Mouse (Mus musculus): ENCODE results near the gene Csrnp2. TPM values are rescaled to one million over a fixed set of nuclear protein-coding genes. Genes with fewer than 3 reads are reported as not detected.

Csrnp2 gene
- polyA plus RNA-seq, 1 experiment from 2014 or later: 12.0 TPM

DNA sequence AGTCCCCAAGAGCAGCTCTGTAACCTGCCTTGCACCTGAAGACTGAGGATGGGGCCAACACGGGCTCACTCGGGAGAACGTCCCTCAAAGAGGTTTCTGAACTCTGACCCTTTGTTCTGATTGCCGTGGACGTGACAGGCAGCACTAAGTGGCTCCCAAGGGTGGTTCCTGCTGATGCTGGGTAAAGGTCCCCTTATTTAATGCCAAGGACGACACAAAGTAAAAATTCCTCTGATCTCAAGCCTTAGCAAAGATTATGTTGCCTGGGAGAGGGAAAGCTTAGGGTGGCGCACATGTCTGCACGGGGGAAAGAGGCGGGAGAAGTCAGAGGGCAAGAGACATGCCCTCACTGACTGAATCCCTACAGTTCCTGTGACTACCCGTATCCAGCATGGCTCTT is 58.8 kb downstream of the Csrnp2 start:
- H3K4me3 ChIP-seq (ENCODE audit: low read depth, low read length): no peak overlapping the region
- H3K27me3 ChIP-seq (ENCODE audit: control insufficient read depth, insufficient read depth, low read length): no peaks in the 10 kb centered on the region
- WGBS: 50% methylated on average over 10 of the region's 10 CpGs
- ATAC-seq (ENCODE audit: insufficient number of reproducible peaks, insufficient read depth, low FRiP score, low read depth): no peak
- H3K9me3 ChIP-seq (ENCODE audit: control insufficient read depth, low read depth, low read length): no peaks in the 10 kb centered on the region
- H3K4me2 ChIP-seq (replicated peaks; ENCODE audit: low read depth, low read length): no peak overlapping the region
- H3K4me1 ChIP-seq (ENCODE audit: control insufficient read depth, insufficient read depth, low read length): no peaks in the 10 kb centered on the region
- H3K36me3 ChIP-seq (ENCODE audit: control insufficient read depth, insufficient read depth, low read length): no peaks in the 10 kb centered on the region
- no peak overlapping the region for H3K9ac ChIP-seq (replicated peaks; ENCODE audit: low read depth, low read length)
- H3K27ac ChIP-seq (ENCODE audit: low read length): no peak overlapping the region

- ATAC-seq (ENCODE audit: insufficient number of reproducible peaks, insufficient read depth, low FRiP score, low read depth): no peak
- no peak overlapping the region for H3K4me2 ChIP-seq (replicated peaks; ENCODE audit: low read depth, low read length)
- 77% methylated on average over 4 of the region's 4 CpGs for WGBS
- no peaks in the 10 kb centered on the region for H3K4me1 ChIP-seq (ENCODE audit: control insufficient read depth, insufficient read depth, low read length)
- no peaks in the 10 kb centered on the region for H3K36me3 ChIP-seq (ENCODE audit: control insufficient read depth, insufficient read depth, low read length)
- H3K9ac ChIP-seq (replicated peaks; ENCODE audit: low read depth, low read length): no peak overlapping the region
- H3K9me3 ChIP-seq (ENCODE audit: control insufficient read depth, low read depth, low read length): no peaks in the 10 kb centered on the region
- H3K27me3 ChIP-seq (ENCODE audit: control insufficient read depth, insufficient read depth, low read length): no peaks in the 10 kb centered on the region
- no peak overlapping the region for H3K27ac ChIP-seq (ENCODE audit: low read length)
- no peak overlapping the region for H3K4me3 ChIP-seq (ENCODE audit: low read depth, low read length)
Observed at GRCm38 (mm10) chr15:100436112-100436511, 59.2 kb downstream of the Csrnp2 start.

GRCm38 (mm10) chr15:100433234-100433633 is 62.1 kb downstream of the Csrnp2 start:
- Histone ChIP-seq H3K9me3 (ENCODE audit: control insufficient read depth, low read depth, low read length) (no peaks in the 10 kb centered on the region), H3K9ac (replicated peaks; ENCODE audit: low read depth, low read length) (no peak overlapping the region), H3K27ac (ENCODE audit: low read length) (no peak overlapping the region), H3K4me1 (ENCODE audit: control insufficient read depth, insufficient read depth, low read length) (no peaks in the 10 kb centered on the region), H3K4me3 (ENCODE audit: low read depth, low read length) (no peak overlapping the region), H3K36me3 (ENCODE audit: control insufficient read depth, insufficient read depth, low read length) (no peaks in the 10 kb centered on the region), H3K4me2 (replicated peaks; ENCODE audit: low read depth, low read length) (no peak overlapping the region), H3K27me3 (ENCODE audit: control insufficient read depth, insufficient read depth, low read length) (no peaks in the 10 kb centered on the region)
- 63% methylated on average over 4 of the region's 4 CpGs for WGBS
- ATAC-seq (ENCODE audit: insufficient number of reproducible peaks, insufficient read depth, low FRiP score, low read depth): no peak

DNA sequence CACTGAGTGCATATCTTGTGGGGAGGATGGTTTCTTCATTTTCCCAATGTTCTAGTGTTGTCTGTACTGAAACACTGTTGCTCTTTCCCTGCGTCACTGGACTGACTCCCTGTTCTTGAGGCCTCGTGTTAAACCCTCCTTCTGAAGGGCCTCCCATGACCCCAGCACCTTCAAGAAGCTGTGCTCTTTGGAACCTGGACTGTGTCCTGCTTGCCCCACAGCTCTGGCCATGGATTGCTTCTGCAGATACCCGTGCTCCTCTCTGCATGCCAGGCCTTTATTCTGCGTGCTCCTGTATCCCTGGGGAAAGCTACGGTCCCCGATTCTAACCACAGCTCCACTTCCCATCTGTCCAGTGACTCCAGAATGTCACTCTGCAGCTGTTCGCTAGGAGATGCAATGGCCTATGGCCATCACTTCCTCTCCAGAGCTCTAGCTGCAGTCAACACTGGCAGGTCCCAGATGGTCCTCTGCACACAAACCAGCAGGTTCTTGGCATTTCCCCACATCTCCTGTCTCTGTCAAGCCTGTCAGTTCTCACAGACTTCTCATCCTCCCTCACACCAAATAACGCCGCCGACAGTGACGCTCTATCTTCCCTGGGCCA is 65.2 kb downstream of the Csrnp2 start:
- Histone ChIP-seq H3K9ac (replicated peaks; ENCODE audit: low read depth, low read length) (no peak overlapping the region), H3K4me2 (replicated peaks; ENCODE audit: low read depth, low read length) (no peak overlapping the region), H3K36me3 (ENCODE audit: control insufficient read depth, insufficient read depth, low read length) (no peaks in the 10 kb centered on the region), H3K4me3 (ENCODE audit: low read depth, low read length) (no peak overlapping the region), H3K9me3 (ENCODE audit: control insufficient read depth, low read depth, low read length) (no peaks in the 10 kb centered on the region), H3K4me1 (ENCODE audit: control insufficient read depth, insufficient read depth, low read length) (no peaks in the 10 kb centered on the region), H3K27me3 (ENCODE audit: control insufficient read depth, insufficient read depth, low read length) (peaks cover 3% of the 10 kb centered on the region; the same call in 1 of the 2 replicates), H3K27ac (ENCODE audit: low read length) (no peak overlapping the region)
- 70% methylated on average over 11 of the region's 11 CpGs for WGBS
- ATAC-seq (ENCODE audit: insufficient number of reproducible peaks, insufficient read depth, low FRiP score, low read depth): no peak

Other genes with a start within 250 kb of the Csrnp2 start
- 0.17 and 0.25 TPM in 2 replicates for gene Tmprss12, start 214.7 kb downstream of the Csrnp2 start, polyA plus RNA-seq (2014; fragmentation: Nextera tagmentation; extraction: Ambion mirVana)
- gene Mettl7a1, start 191.3 kb downstream of the Csrnp2 start, polyA plus RNA-seq (2014; fragmentation: Nextera tagmentation; extraction: Ambion mirVana): 7.3 and 9.2 TPM in 2 replicates
- gene Mettl7a3, start 160.6 kb downstream of the Csrnp2 start, polyA plus RNA-seq (2014; fragmentation: Nextera tagmentation; extraction: Ambion mirVana): not detected in 2 replicates
- 0.41 TPM in 1 of 2 replicates, not detected in the other for gene Methig1, start 142.3 kb downstream of the Csrnp2 start, polyA plus RNA-seq (2014; fragmentation: Nextera tagmentation; extraction: Ambion mirVana)
- gene Mettl7a2, start 142.3 kb downstream of the Csrnp2 start, polyA plus RNA-seq (2014; fragmentation: Nextera tagmentation; extraction: Ambion mirVana): not detected in 2 replicates
- gene Higd1c, start 130.9 kb downstream of the Csrnp2 start, polyA plus RNA-seq (2014; fragmentation: Nextera tagmentation; extraction: Ambion mirVana): not detected in 2 replicates
- gene Gm5475, start 73.3 kb downstream of the Csrnp2 start, polyA plus RNA-seq (2014; fragmentation: Nextera tagmentation; extraction: Ambion mirVana): not detected in 2 replicates
- 13.5 and 18.2 TPM in 2 replicates for gene Slc11a2, start 70.4 kb downstream of the Csrnp2 start, polyA plus RNA-seq (2014; fragmentation: Nextera tagmentation; extraction: Ambion mirVana)
- 29.8 and 30.4 TPM in 2 replicates for gene Letmd1, start 26.5 kb downstream of the Csrnp2 start, polyA plus RNA-seq (2014; fragmentation: Nextera tagmentation; extraction: Ambion mirVana)
- 26.5 and 30.1 TPM in 2 replicates for gene Tfcp2, start 56.5 kb upstream of the Csrnp2 start, polyA plus RNA-seq (2014; fragmentation: Nextera tagmentation; extraction: Ambion mirVana)
- 9.3 and 9.6 TPM in 2 replicates for gene Pou6f1, start 104.5 kb upstream of the Csrnp2 start, polyA plus RNA-seq (2014; fragmentation: Nextera tagmentation; extraction: Ambion mirVana)
- 232 and 245 TPM in 2 replicates for gene Dazap2, start 119.9 kb upstream of the Csrnp2 start, polyA plus RNA-seq (2014; fragmentation: Nextera tagmentation; extraction: Ambion mirVana)
- 33.3 and 36.8 TPM in 2 replicates for gene Smagp, start 141.5 kb upstream of the Csrnp2 start, polyA plus RNA-seq (2014; fragmentation: Nextera tagmentation; extraction: Ambion mirVana)
- 3.2 and 6.6 TPM in 2 replicates for gene Bin2, start 174.1 kb upstream of the Csrnp2 start, polyA plus RNA-seq (2014; fragmentation: Nextera tagmentation; extraction: Ambion mirVana)
- 6.2 and 25.7 TPM in 2 replicates for gene Cela1, start 192.4 kb upstream of the Csrnp2 start, polyA plus RNA-seq (2014; fragmentation: Nextera tagmentation; extraction: Ambion mirVana)
- 3.0 and 3.3 TPM in 2 replicates for gene Galnt6, start 233.9 kb upstream of the Csrnp2 start, polyA plus RNA-seq (2014; fragmentation: Nextera tagmentation; extraction: Ambion mirVana)

All from stomach, embryonic 14.5 days (tissue).